Mouse (Mus musculus) lung, postnatal 14 days (tissue): Measurements from ENCODE around the gene Vmn2r118.

Experiments
- DNase-seq: peaks from one replicate; pipeline ENCODE4 v3.0.0; 2021

Gene Vmn2r118

GRCm38 (mm10) chr17:55625092-55625491 is at the start of gene Vmn2r118:
Gene Vmn2r118 (minus strand): TSS chr17:55625192.
- DNase-seq: no peak

- DNase-seq: no peak
Observed at GRCm38 (mm10) chr17:55661099-55661498, 36.1 kb upstream of the Vmn2r118 start.

GRCm38 (mm10) chr17:55590838-55591237 is 34.2 kb downstream of the Vmn2r118 start:
- DNase-seq: no peak

- no peak for DNase-seq
Observed at GRCm38 (mm10) chr17:55561774-55562173, 63.2 kb downstream of the Vmn2r118 start.

- DNase-seq: no peak
Observed at GRCm38 (mm10) chr17:55548476-55548875, 76.5 kb downstream of the Vmn2r118 start.
